Mouse (Mus musculus): ENCODE data around the gene Elfn2.

DNA sequence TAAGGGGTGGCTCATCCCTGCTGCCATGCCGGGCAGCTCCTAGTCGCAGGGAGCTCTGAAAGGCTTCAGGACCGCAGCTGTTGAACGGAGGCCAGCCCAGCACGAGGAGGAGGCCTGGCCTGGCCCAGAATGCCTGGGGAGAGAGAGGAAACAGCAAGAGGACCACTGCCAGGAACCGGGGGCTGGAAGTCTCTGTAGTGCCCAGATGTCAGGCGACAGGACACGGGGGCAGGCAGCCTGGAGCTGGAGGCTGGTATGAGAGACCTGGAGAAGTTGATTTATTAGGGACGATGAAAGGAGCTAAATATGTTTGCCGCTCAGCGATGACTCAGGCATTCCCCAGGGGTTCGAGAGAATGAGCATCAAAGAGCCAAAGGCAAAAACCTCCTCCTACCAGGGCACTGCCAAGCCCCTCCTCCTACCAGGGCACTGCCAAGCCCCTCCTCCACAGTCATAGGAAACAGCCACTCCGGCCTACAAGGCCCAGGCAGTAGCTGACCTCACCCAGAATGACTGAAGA, 94.1 kb downstream of the Elfn2 start:
- TF ChIP-seq CTCF (IDR thresholded peaks at IDR 0.05; ENCODE audit: low read depth): no peak
- TF ChIP-seq EP300 (IDR thresholded peaks at IDR 0.05; ENCODE audit: low read depth): no peak
